Mouse (Mus musculus) neural tube, embryonic 10.5 days (tissue): Measurements from ENCODE around the gene Ctnnd1.
A peak's percentile ranks its signal among the peaks of the same experiment; 100 is the strongest.
"Not testable (repeated sequence)": the region's sequence is repeated elsewhere in the genome, so short reads cannot be mapped to it uniquely, and the experiment has no call there.

Source experiments
- DNase-seq: peaks from one replicate; pipeline ENCODE4 v3.0.0-alpha.2; 2017; ENCODE audit warnings: low spot score; ENCODE audit errors: extremely low spot score

The Ctnnd1 gene

GRCm38 (mm10) chr2:84650464-84651195 is at the start of gene Ctnnd1:
Gene Ctnnd1 (minus strand): TSS chr2:84650765.
- peak; percentile 82 for DNase-seq

GRCm38 (mm10) chr2:84695007-84695695 is 44.6 kb upstream of the Ctnnd1 start:
- no peak for DNase-seq

GRCm38 (mm10) chr2:84690050-84690449 is 39.5 kb upstream of the Ctnnd1 start:
- no peak for DNase-seq

GRCm38 (mm10) chr2:84688080-84688844 is 37.7 kb upstream of the Ctnnd1 start:
- DNase-seq, result no peak

- DNase-seq, result no peak
These were observed 32.1 kb upstream of the Ctnnd1 start for GRCm38 (mm10) chr2:84682605-84683183.

GRCm38 (mm10) chr2:84679016-84679415 is 28.5 kb upstream of the Ctnnd1 start, which contains the start of gene Tmx2:
Gene Tmx2 (minus strand): TSS chr2:84679140.
- DNase-seq, result no peak

- peak; percentile 92 for DNase-seq
These were observed 27.7 kb upstream of the Ctnnd1 start, which contains the start of the genes Gm28635 and Med19 for GRCm38 (mm10) chr2:84677968-84678880. Gene Gm28635 (minus strand): TSS chr2:84678041. Gene Med19 (plus strand): TSS chr2:84678402.

- DNase-seq, result peak; percentile 55
These were observed 26.9 kb upstream of the Ctnnd1 start for GRCm38 (mm10) chr2:84677270-84677967.

GRCm38 (mm10) chr2:84671535-84671934 is 21.0 kb upstream of the Ctnnd1 start:
- not testable (repeated sequence) for DNase-seq

GRCm38 (mm10) chr2:84670569-84670933 is 20.0 kb upstream of the Ctnnd1 start, which contains the start of gene Selenoh:
Gene Selenoh (minus strand): TSS chr2:84670770.
- peak; percentile 93 for DNase-seq

- no peak for DNase-seq
These were observed 19.4 kb upstream of the Ctnnd1 start for GRCm38 (mm10) chr2:84669828-84670568.

- no peak for DNase-seq
These were observed 15.5 kb upstream of the Ctnnd1 start for GRCm38 (mm10) chr2:84666081-84666480.

GRCm38 (mm10) chr2:84662866-84663265 is 12.3 kb upstream of the Ctnnd1 start:
- peak; percentile 38 for DNase-seq

GRCm38 (mm10) chr2:84660253-84660652 is 9.7 kb upstream of the Ctnnd1 start:
- no peak for DNase-seq

- no peak for DNase-seq
These were observed 8.2 kb upstream of the Ctnnd1 start, which contains the start of gene Btbd18 for GRCm38 (mm10) chr2:84658806-84659205. Gene Btbd18 (plus strand): TSS chr2:84659079.

GRCm38 (mm10) chr2:84655864-84656263 is 5.3 kb upstream of the Ctnnd1 start:
- no peak for DNase-seq

GRCm38 (mm10) chr2:84653354-84653753 is 2.8 kb upstream of the Ctnnd1 start:
- DNase-seq, result no peak

- peak; percentile 56 for DNase-seq
These were observed 891 bp downstream of the Ctnnd1 start for GRCm38 (mm10) chr2:84649674-84650073.

- no peak for DNase-seq
These were observed 2.2 kb downstream of the Ctnnd1 start for GRCm38 (mm10) chr2:84648369-84648768.
